Mouse (Mus musculus) lung, adult 2 months (tissue): ENCODE results near the gene Btg4.

Source experiments
- CTCF ChIP-seq: fragments of 200-500 bp; IDR thresholded peaks from 2 replicates; pipeline ENCODE4 v1.5.1; 2011; ENCODE audit warnings: mild to moderate bottlenecking, low read length, control low read depth; ENCODE audit not compliant: insufficient read depth
- POLR2A ChIP-seq: fragments of 200-500 bp; IDR thresholded peaks from 2 replicates; pipeline ENCODE4 v1.6.1; 2011; ENCODE audit warnings: low read depth, mild to moderate bottlenecking, control low read depth, low read length, borderline replicate concordance; ENCODE audit errors: extremely low read depth

- no peak for TF ChIP-seq POLR2A
- no peak for TF ChIP-seq CTCF
Observed at GRCm38 (mm10) chr9:51020351-51020750, 40.4 kb upstream of the Btg4 start.
